Mouse (Mus musculus) macrophage (primary cell): ENCODE data around the gene Nsd1. TPM values are rescaled to one million over a fixed set of nuclear protein-coding genes. Genes with fewer than 3 reads are reported as not detected.

Source experiments
- H3K27ac ChIP-seq: fragments of 350-480 bp; formaldehyde crosslinking; 2 replicates; pipeline ENCODE4 v1.9.0; 2021
- H3K36me3 ChIP-seq: fragments of 350-480 bp; formaldehyde crosslinking; 2 replicates; pipeline ENCODE4 v1.9.0; 2021; ENCODE audit errors: inconsistent target
- H3K4me3 ChIP-seq: fragments of 350-480 bp; formaldehyde crosslinking; 2 replicates; pipeline ENCODE4 v1.9.0; 2021; ENCODE audit errors: inconsistent target
- H3K79me2 ChIP-seq: fragments of 350-480 bp; formaldehyde crosslinking; 2 replicates; pipeline ENCODE4 v1.9.0; 2021; ENCODE audit errors: inconsistent target
- WGBS: methylation state at CpG from one replicate; pipeline ENCODE4 v1.1.7; 2026; ENCODE audit warnings: inconsistent platforms; ENCODE audit not compliant: missing documents; 5-methylcytosine and 5-hydroxymethylcytosine counted together
- polyA plus RNA-seq: library from polyadenylated mRNA; stranded (reverse); fragments of 250-400 nt; gene quantifications from 3 replicates; pipeline ENCODE4 v1.2.4, GENCODE M21; 2018; ENCODE audit warnings: inconsistent platforms

Nsd1 gene
- polyA plus RNA-seq, 1 experiment from 2014 or later: 37.3 TPM

DNA sequence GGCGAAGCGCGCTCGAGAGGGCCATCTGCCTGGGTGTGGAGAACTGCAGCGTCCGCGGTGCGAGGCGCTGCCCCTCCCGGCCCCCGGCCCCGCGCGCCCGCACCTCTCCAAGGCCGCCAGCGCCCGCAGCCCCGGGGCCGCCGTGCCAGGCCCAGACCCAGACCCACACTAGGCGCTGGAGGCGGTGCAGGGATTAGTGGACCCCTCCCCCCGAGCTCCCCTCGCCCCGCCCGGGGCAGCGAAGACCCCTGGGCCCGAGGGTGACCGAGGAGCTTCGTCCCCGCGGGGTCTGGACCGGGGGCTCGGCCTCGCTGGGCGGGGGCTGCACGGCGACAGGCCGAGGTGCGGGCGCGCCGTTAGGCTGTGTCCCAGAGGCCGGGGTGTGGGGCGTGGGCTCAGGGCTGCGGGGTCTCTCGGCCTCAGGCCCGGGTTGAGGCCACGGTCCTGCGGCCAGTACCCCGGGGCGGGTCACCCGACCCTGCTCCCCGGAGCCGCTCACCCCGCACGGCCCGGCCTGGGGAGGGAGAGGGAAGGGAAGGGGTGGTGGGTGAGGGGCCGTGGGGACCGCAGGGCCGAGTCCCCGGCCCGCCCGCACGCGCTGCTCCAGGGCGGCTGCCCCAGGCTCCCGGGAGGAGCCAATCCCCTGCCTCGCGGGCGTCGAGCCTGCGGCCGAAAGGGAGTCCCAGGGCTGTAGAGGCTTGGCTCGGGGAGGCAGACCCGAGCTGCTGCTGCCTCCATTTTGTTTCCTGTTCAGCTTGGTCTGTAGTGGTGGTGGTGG is 800 bp downstream of the Nsd1 start:
- H3K36me3 ChIP-seq: peaks cover 10% of the 10 kb centered on the region; the same call in 1 of the 2 replicates
- 40% methylated on average over 14 of the region's 77 CpGs for WGBS
- H3K79me2 ChIP-seq: peaks cover 25% of the 10 kb centered on the region
- no peak overlapping the region for H3K4me3 ChIP-seq
- H3K27ac ChIP-seq: no peak overlapping the region

DNA sequence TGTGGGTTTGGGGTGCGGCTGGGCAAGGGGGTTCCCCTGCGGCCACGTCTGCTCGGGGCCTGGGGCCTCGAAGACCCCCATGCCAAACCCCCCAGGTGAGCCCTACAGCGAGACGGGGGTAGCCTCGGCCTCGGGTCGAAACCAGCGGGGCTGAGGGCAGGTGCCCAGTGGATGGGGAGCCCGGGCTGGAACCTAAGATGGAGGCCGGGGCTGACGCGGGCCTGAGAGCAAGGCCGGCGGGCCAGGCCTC is 1.3 kb downstream of the Nsd1 start:
- peaks cover 12% of the 10 kb centered on the region; the same call in 1 of the 2 replicates for H3K36me3 ChIP-seq
- 17% methylated on average over 17 of the region's 17 CpGs for WGBS
- no peak overlapping the region for H3K4me3 ChIP-seq
- peaks cover 30% of the 10 kb centered on the region for H3K79me2 ChIP-seq
- H3K27ac ChIP-seq: no peak overlapping the region

GRCm38 (mm10) chr13:55211221-55212010 is 1.8 kb downstream of the Nsd1 start:
- Histone ChIP-seq H3K27ac (no peak overlapping the region), H3K4me3 (no peak overlapping the region; the same call in 1 of the 2 replicates), H3K79me2 (peaks cover 36% of the 10 kb centered on the region), H3K36me3 (peaks cover 12% of the 10 kb centered on the region; the same call in 1 of the 2 replicates)
- WGBS: 6% methylated on average over 20 of the region's 93 CpGs

DNA sequence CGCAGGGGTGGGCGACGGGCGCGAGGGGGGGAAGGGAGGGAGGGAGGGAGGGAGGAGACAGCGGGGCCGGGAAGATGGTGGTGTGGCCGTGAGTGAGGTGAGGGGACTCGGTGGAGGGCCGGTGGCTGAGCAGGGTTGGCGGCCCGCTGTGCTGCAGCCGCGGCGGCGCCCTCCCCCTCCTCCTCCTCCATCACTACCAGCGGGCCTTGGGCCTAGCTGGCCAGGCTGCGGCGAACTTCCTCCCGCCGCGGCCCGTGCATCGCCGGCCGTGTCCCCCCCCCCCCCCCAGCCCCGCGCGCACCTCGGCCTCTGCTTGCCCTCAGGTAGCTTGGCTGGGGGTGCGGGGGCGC is 2.4 kb downstream of the Nsd1 start:
- H3K4me3 ChIP-seq: no peak overlapping the region; the same call in 1 of the 2 replicates
- 0% methylated on average over 12 of the region's 32 CpGs for WGBS

DNA sequence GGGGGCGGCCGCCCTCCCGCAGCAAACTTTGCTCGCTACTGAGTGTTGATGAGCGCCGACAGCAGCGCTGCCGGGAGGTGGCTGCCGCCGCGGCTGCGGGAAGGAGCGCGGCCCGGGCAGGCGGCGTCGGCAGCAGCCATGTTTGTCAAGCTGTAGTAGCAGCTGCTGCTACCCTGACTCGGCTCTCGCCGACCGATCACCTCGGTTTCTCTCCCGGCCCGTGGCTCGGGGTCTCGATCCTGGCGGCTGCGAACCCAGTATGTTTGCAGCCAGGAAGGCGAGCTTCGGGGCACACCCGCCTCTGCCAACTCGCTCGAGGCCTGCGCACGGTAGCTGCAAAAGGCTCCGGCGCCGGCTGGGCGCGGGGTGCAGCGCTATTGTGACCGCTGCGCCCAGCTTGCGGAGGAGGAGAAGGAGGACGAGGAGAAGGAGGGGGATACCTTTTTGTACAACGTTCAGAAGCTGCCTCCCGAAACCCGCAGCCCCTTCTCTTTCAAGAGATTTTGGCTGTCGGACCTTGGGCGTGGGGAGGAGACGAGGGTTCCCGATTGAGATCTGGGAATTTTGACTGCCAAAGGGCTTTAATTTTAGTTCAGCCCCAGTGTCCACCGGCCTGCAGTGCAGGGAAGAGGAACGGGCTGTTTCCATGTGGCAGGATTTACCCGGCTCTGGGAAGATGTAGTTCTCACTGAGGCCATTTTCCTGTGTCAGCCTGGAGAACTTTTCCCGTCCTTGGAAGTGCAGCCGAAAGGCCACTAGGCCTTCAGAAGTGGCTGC is 3.0 kb downstream of the Nsd1 start:
- Histone ChIP-seq H3K36me3 (peaks cover 12% of the 10 kb centered on the region; the same call in 1 of the 2 replicates), H3K79me2 (peaks cover 47% of the 10 kb centered on the region), H3K27ac (peak overlapping the region; percentile 64), H3K4me3 (peak overlapping the region; percentile 56)
- WGBS: 3% methylated on average over 50 of the region's 58 CpGs

More for the DNA sequence above, 2.4 kb downstream of the Nsd1 start:
- Histone ChIP-seq H3K36me3 (peaks cover 12% of the 10 kb centered on the region; the same call in 1 of the 2 replicates), H3K27ac (no peak overlapping the region), H3K79me2 (peaks cover 41% of the 10 kb centered on the region)

DNA sequence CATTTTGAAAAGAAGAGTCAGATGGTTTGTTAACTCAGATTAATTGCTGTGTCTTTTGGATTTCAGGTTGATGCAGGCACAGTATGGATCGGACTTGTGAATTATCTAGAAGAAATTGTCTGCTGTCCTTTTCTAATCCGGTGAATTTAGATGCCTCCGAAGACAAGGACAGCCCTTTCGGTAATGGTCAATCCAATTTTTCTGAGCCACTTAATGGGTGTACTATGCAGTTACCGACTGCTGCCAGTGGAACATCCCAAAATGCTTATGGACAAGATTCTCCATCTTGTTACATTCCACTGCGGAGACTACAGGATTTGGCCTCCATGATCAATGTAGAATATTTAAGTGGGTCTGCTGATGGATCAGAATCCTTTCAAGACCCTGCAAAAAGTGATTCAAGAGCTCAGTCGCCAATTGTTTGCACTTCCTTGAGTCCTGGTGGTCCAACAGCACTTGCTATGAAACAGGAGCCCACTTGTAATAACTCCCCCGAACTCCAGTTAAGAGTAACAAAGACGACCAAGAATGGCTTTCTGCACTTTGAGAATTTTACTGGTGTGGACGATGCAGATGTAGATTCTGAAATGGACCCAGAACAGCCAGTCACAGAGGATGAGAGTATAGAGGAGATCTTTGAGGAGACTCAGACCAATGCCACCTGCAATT is 3.7 kb downstream of the Nsd1 start:
- Histone ChIP-seq H3K79me2 (peaks cover 54% of the 10 kb centered on the region), H3K27ac (peak overlapping the region; percentile 64), H3K36me3 (peaks cover 12% of the 10 kb centered on the region; the same call in 1 of the 2 replicates), H3K4me3 (peak overlapping the region; percentile 56)
- WGBS: 83% methylated on average over 9 of the region's 10 CpGs

GRCm38 (mm10) chr13:55224364-55224763 is 14.8 kb downstream of the Nsd1 start:
- WGBS: 100% methylated on average over 3 of the region's 3 CpGs
- Histone ChIP-seq H3K79me2 (peaks cover 98% of the 10 kb centered on the region), H3K27ac (no peak overlapping the region), H3K4me3 (no peak overlapping the region), H3K36me3 (peaks cover 47% of the 10 kb centered on the region)

DNA sequence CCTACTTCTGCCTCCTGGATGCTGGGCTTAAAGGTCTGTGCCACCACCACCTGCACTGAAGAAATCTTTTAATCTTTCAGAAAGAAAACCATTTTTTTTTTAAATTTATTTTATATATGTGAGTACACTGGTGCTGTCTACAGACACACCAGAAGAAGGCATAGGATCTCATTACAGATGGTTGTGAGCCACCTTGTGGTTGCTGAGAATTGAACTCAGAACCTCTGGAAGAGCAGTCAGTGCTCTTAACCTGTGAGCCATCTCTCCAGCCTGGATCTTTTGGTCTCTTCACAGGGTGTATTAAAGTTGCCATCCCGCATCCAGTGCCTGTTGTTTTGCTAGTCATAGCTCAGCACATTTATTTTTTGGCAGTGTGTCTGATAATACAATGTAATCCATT is 21.1 kb downstream of the Nsd1 start:
- no peak overlapping the region for H3K4me3 ChIP-seq
- 100% methylated on average over 1 of the region's 1 CpGs for WGBS
- no peak overlapping the region for H3K27ac ChIP-seq
- peaks cover 45% of the 10 kb centered on the region for H3K36me3 ChIP-seq
- H3K79me2 ChIP-seq: peaks cover 100% of the 10 kb centered on the region

- Histone ChIP-seq H3K36me3 (peaks cover 66% of the 10 kb centered on the region), H3K4me3 (no peak overlapping the region), H3K27ac (no peak overlapping the region), H3K79me2 (peaks cover 33% of the 10 kb centered on the region)
- WGBS: 91% methylated on average over 3 of the region's 3 CpGs
These were observed 33.6 kb downstream of the Nsd1 start for GRCm38 (mm10) chr13:55243205-55243604.

DNA sequence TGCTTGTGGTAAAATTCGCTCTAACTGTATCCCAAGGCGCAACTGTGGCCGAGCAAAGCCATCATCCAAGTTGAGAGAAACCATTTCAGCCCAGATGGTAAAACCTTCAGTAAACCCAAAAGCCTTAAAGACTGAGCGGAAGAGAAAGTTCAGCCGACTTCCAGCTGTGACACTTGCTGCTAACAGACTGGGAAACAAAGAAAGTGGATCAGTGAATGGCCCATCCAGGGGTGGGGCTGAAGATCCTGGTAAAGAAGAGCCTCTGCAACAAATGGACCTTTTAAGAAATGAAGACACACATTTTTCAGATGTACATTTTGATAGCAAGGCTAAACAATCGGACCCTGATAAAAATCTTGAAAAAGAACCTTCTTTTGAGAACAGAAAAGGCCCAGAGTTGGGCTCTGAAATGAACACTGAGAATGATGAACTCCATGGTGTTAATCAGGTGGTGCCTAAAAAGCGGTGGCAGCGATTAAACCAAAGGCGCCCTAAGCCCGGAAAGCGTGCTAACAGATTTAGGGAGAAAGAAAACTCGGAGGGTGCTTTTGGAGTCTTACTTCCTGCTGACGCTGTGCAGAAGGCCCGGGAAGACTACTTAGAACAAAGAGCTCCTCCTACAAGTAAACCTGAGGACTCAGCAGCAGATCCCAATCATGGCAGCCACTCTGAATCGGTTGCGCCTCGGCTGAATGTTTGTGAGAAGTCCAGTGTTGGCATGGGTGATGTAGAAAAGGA is 37.9 kb downstream of the Nsd1 start:
- 97% methylated on average over 17 of the region's 17 CpGs for WGBS
- Histone ChIP-seq H3K27ac (no peak overlapping the region), H3K79me2 (peaks cover 71% of the 10 kb centered on the region), H3K4me3 (no peak overlapping the region), H3K36me3 (peaks cover 47% of the 10 kb centered on the region)

DNA sequence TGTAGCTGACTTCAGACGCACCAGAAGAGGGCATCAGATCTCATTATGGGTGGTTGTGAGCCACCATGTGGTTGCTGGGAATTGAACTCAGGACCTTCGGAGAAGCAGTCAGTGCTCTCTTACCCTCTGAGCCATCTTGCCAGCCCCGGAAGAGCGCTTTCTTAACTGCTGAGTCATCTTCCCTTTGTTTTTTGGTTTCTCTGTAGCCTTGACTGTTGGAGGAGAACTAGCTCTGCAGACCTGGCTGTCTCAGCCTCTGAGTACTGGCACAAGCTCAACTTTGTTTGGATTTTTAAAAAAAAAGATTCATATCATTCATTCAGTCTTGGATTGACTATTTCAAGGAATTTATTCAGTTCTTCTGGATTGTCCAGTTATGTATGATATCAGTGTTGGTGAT is 39.7 kb downstream of the Nsd1 start:
- H3K36me3 ChIP-seq: peaks cover 37% of the 10 kb centered on the region
- H3K79me2 ChIP-seq: peaks cover 85% of the 10 kb centered on the region
- WGBS: 36% methylated on average over 4 of the region's 4 CpGs
- H3K27ac ChIP-seq: no peak overlapping the region
- no peak overlapping the region for H3K4me3 ChIP-seq

DNA sequence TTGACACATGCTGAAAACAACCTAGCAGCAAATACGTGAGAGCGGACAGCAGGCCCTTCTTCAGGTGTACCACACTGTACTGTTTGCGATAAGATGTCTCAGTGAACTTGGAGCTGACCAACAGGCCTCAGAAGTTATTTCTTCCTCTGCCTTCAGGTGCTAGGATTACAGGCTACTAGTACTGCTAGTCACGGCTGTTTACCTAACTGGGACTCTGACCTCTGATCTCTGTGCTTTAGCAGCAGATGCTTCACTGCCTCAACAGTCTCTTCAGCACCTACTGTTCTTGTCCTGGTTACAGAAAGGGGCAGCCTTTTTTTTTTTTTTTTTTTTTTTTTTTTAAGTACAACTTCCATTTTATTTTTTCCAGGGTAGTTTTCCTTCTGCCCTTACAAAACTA is 43.2 kb downstream of the Nsd1 start:
- 100% methylated on average over 4 of the region's 4 CpGs for WGBS
- Histone ChIP-seq H3K27ac (no peak overlapping the region), H3K4me3 (no peak overlapping the region), H3K79me2 (peaks cover 97% of the 10 kb centered on the region), H3K36me3 (peaks cover 7% of the 10 kb centered on the region; the same call in 1 of the 2 replicates)

DNA sequence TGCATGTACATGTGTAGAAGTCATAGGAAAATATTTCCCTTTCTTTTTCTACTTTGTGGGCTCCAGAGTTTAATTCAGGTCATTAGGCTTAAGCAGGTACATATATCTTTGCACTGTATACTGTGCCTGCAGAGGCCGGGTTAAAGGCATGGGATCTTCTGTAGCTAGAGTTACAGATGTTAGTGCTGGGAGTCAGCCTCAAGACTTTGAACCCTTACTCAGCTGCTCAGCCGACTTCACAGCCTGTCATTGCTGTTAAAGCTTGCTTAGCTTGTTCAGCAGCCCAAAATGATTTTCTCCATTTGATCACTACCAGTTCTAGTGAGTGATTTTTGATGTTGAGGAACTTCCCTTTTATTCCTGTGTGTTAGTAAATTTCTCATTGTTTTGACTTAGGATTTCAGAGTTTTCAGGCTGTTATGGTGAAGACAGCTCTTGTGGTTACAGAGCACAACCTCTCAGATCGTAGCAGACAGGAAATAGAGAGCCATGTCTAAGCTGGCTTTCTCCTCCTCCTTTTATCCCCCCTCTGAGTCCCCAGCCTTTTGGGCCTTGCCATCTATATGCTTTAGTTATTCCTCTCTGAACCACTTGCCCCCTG is 45.6 kb downstream of the Nsd1 start:
- H3K79me2 ChIP-seq: peaks cover 97% of the 10 kb centered on the region
- no peak overlapping the region for H3K4me3 ChIP-seq
- H3K27ac ChIP-seq: no peak overlapping the region
- peaks cover 17% of the 10 kb centered on the region; the same call in 1 of the 2 replicates for H3K36me3 ChIP-seq
- 43% methylated on average over 3 of the region's 3 CpGs for WGBS
